Mouse (Mus musculus) thymus, adult 2 months (tissue): Measurements from ENCODE around the gene Apoo.

ENCODE experiments used
- CTCF ChIP-seq: fragments of 200-500 bp; IDR thresholded peaks from 2 replicates; pipeline ENCODE4 v1.5.1; 2012; ENCODE audit warnings: mild to moderate bottlenecking, control low read depth, low read length, moderate library complexity, borderline replicate concordance; ENCODE audit not compliant: control insufficient read depth, poor library complexity, insufficient read depth; ENCODE audit errors: extremely low read depth
- POLR2A ChIP-seq: fragments of 200-500 bp; IDR thresholded peaks from 2 replicates; pipeline ENCODE4 v1.6.1; 2012; ENCODE audit warnings: mild to moderate bottlenecking, low read length, control low read depth, moderate library complexity; ENCODE audit not compliant: control insufficient read depth, poor library complexity, insufficient read depth; ENCODE audit errors: extremely low read depth

GRCm38 (mm10) chrX:94366029-94366428 lies 888 bp upstream of the Apoo start:
- TF ChIP-seq CTCF (no peak), POLR2A (no peak)
